ENCODE assay signal across 9 mouse cellular contexts in genomic region chr17:43698997-43699649, GRCm38 (mm10). TPM values are rescaled to one million over a fixed set of nuclear protein-coding genes. Genes with fewer than 3 reads are reported as not detected.
DNase-seq lines count a peak whose midpoint lies in the region; ATAC-seq lines count a peak whose summit lies in the region.
"Had no signal": no experiment of that assay in that cellular context is flagged by ENCODE, and none has a peak within 500 bp of the region (broad histone marks: within the 10 kb centered on the region; RNA-seq: fewer than 3 reads in every experiment).

No protein-coding gene starts in this region.

- no peaks in the 10 kb centered on the region for H3K27me3 ChIP-seq in forebrain, embryonic 10.5 days (ENCODE audit: poor library complexity, severe bottlenecking)
- H3K27me3 ChIP-seq in hindbrain, embryonic 10.5 days (ENCODE audit: insufficient read depth, poor library complexity, severe bottlenecking) = no peaks in the 10 kb centered on the region
- no peaks in the 10 kb centered on the region for H3K27me3 ChIP-seq in midbrain, embryonic 10.5 days (ENCODE audit: low read depth, poor library complexity, severe bottlenecking)
- H3K27me3 ChIP-seq: megakaryocyte, embryonic 14.5 days had no signal

- H3K9me3 ChIP-seq in forebrain, embryonic 10.5 days = no peaks in the 10 kb centered on the region
- no peaks in the 10 kb centered on the region for H3K9me3 ChIP-seq in hindbrain, embryonic 10.5 days
- H3K9me3 ChIP-seq in midbrain, embryonic 10.5 days (replicated peaks) = no peaks in the 10 kb centered on the region; the same call in 1 of the 2 replicates

- H3K36me3 ChIP-seq in forebrain, embryonic 10.5 days (replicated peaks) = peaks cover 26% of the 10 kb centered on the region
- peaks cover 31% of the 10 kb centered on the region for H3K36me3 ChIP-seq in hindbrain, embryonic 10.5 days
- H3K36me3 ChIP-seq in midbrain, embryonic 10.5 days = peaks cover 21% of the 10 kb centered on the region

- WGBS in forebrain, embryonic 10.5 days = 47% methylated on average over 14 of the region's 14 CpGs
- WGBS in hindbrain, embryonic 10.5 days = 48% methylated on average over 14 of the region's 14 CpGs
- WGBS in midbrain, embryonic 10.5 days = 45% methylated on average over 14 of the region's 14 CpGs

- ATAC-seq in erythroblast, adult 5-6 weeks (replicated peaks; ENCODE audit: low FRiP score, poor library complexity, severe bottlenecking) = no peak

- DNase-seq in MN1 (ENCODE audit: low spot score) = peak; percentile 64
- peak; percentile 29 for DNase-seq in c-Kit-negative CD71-positive TER-119-positive erythroid progenitor cells, embryonic 14.5 days (ENCODE audit: low read depth, low spot score)
- DNase-seq in forebrain, embryonic 10.5 days (ENCODE audit: extremely low spot score, low spot score) = peak; percentile 71
- DNase-seq in hindbrain, embryonic 10.5 days (ENCODE audit: low spot score) = peak; percentile 78
- DNase-seq in layer of hippocampus, postnatal 10 days (ENCODE audit: low spot score in 2 of 2) = peak; percentile 79 to 81
- peak; percentile 78 for DNase-seq in midbrain, embryonic 10.5 days (ENCODE audit: low spot score)
- DNase-seq in skeletal muscle tissue, adult 2 months (ENCODE audit: low read depth, low spot score) = peak; percentile 52

- H3K4me3 ChIP-seq in forebrain, embryonic 10.5 days = no peak overlapping the region
- H3K4me3 ChIP-seq in hindbrain, embryonic 10.5 days = no peak overlapping the region
- no peak overlapping the region for H3K4me3 ChIP-seq in midbrain, embryonic 10.5 days
- H3K4me3 ChIP-seq: megakaryocyte, embryonic 14.5 days had no signal

- no peaks in the 10 kb centered on the region for H3K4me1 ChIP-seq in forebrain, embryonic 10.5 days
- no peaks in the 10 kb centered on the region for H3K4me1 ChIP-seq in hindbrain, embryonic 10.5 days (replicated peaks)
- no peaks in the 10 kb centered on the region for H3K4me1 ChIP-seq in midbrain, embryonic 10.5 days

- H3K27ac ChIP-seq in forebrain, embryonic 10.5 days = no peak overlapping the region
- H3K27ac ChIP-seq in hindbrain, embryonic 10.5 days = no peak overlapping the region
- H3K27ac ChIP-seq in midbrain, embryonic 10.5 days (replicated peaks) = no peak overlapping the region

RNA-seq across cellular contexts. Expression of gene Cyp39a1, which starts 31.9 kb away (rescaled TPM):
- polyA plus RNA-seq in forebrain, embryonic 10.5 days (2016; fragmentation: Nextera tagmentation; extraction: Ambion mirVana) = 34.6 and 36.3 TPM in 2 replicates
- 28.2 and 37.9 TPM in 2 replicates for polyA plus RNA-seq in hindbrain, embryonic 10.5 days (2016; fragmentation: Nextera tagmentation; extraction: Ambion mirVana)
- total RNA-seq in layer of hippocampus, postnatal 10 days (2021) = 1 to 10 TPM; 1.5 to 2.1 TPM
- 36.0 and 36.8 TPM in 2 replicates for polyA plus RNA-seq in midbrain, embryonic 10.5 days (2016; fragmentation: Nextera tagmentation; extraction: Ambion mirVana)
- total RNA-seq in erythroblast, adult 5-6 weeks (2015; ENCODE audit: low replicate concordance) = 0.63 TPM in 1 of 2 replicates, not detected in the other
- 0.17 and 1.5 TPM in 2 replicates for total RNA-seq in erythroblast, adult 5-6 weeks (2017; ENCODE audit: low replicate concordance)

RNA-seq across cellular contexts. Expression of gene Slc25a27, which starts 32.1 kb away (rescaled TPM):
- polyA plus RNA-seq in forebrain, embryonic 10.5 days (2016; fragmentation: Nextera tagmentation; extraction: Ambion mirVana) = 33.3 and 38.0 TPM in 2 replicates
- polyA plus RNA-seq in hindbrain, embryonic 10.5 days (2016; fragmentation: Nextera tagmentation; extraction: Ambion mirVana) = 39.0 and 49.7 TPM in 2 replicates
- total RNA-seq in layer of hippocampus, postnatal 10 days (2021) = 10 to 100 TPM; 30.9 to 34.5 TPM
- 35.5 and 48.3 TPM in 2 replicates for polyA plus RNA-seq in midbrain, embryonic 10.5 days (2016; fragmentation: Nextera tagmentation; extraction: Ambion mirVana)
- 0.42 TPM in 1 of 2 replicates, not detected in the other for total RNA-seq in erythroblast, adult 5-6 weeks (2015; ENCODE audit: low replicate concordance)
- 0.42 and 1.3 TPM in 2 replicates for total RNA-seq in erythroblast, adult 5-6 weeks (2017; ENCODE audit: low replicate concordance)

Comparison
In these comparisons a context has a peak if more than half of its experiments do, and no peak if none do; other contexts are left out.
1. DNase-seq: peak in every context shown above with its lines; median percentile 80 in layer of hippocampus, postnatal 10 days; 78 in hindbrain, embryonic 10.5 days; 78 in midbrain, embryonic 10.5 days; 71 in forebrain, embryonic 10.5 days; 64 in MN1; 52 in skeletal muscle tissue, adult 2 months; 29 in c-Kit-negative CD71-positive TER-119-positive erythroid progenitor cells, embryonic 14.5 days.